In genomic region chr10:4523078-4523477, GRCm38 (mm10) we compare ENCODE assay signal across 32 mouse cellular contexts. TPM values are rescaled to one million over a fixed set of nuclear protein-coding genes. Genes with fewer than 3 reads are reported as not detected.
DNase-seq lines count a peak whose midpoint lies in the region; ATAC-seq and TF ChIP-seq lines count a peak whose summit lies in the region.
"Had no signal": no experiment of that assay in that cellular context is flagged by ENCODE, and none has a peak within 500 bp of the region (broad histone marks: within the 10 kb centered on the region; RNA-seq: fewer than 3 reads in every experiment).

No protein-coding gene starts in this region.

- peak; percentile 36; the same call in 1 of the 2 replicates for ATAC-seq in hindbrain, embryonic 11.5 days (ENCODE audit: low FRiP score)
- ATAC-seq in hindbrain, embryonic 14.5 days (ENCODE audit: low FRiP score), result no peak
- peak; percentile 58; the same call in 1 of the 2 replicates for ATAC-seq in kidney, embryonic 15.5 days (replicated peaks; ENCODE audit: low FRiP score)
- ATAC-seq in granulocyte monocyte progenitor cell, adult 5-6 weeks (replicated peaks; ENCODE audit: poor library complexity, severe bottlenecking), result peak; percentile 6; the same call in 1 of the 2 replicates
- ATAC-seq: forebrain, embryonic 14.5 days; forebrain, postnatal 0 days; hindbrain, postnatal 0 days; inflammation-experienced regulatory T-cells, adult 6 months; intestine, embryonic 16.5 days had no signal

- 45% methylated on average over 4 of the region's 4 CpGs for WGBS in hindbrain, embryonic 11.5 days
- WGBS in hindbrain, embryonic 14.5 days, result 30% methylated on average over 4 of the region's 4 CpGs
- 62% methylated on average over 4 of the region's 4 CpGs for WGBS in kidney, embryonic 15.5 days

- TF ChIP-seq EP300 in MEL (IDR thresholded peaks at IDR 0.05; ENCODE audit: low read depth in 1 of 2, low read length in 2 of 2), result no peak

- H3K4me2 ChIP-seq in hindbrain, embryonic 11.5 days (replicated peaks; ENCODE audit: low read depth, low read length), result no peak overlapping the region
- H3K4me2 ChIP-seq in hindbrain, embryonic 14.5 days (replicated peaks), result no peak overlapping the region
- no peak overlapping the region for H3K4me2 ChIP-seq in kidney, embryonic 15.5 days
- H3K4me2 ChIP-seq: embryonic facial prominence, embryonic 12.5 days; embryonic facial prominence, embryonic 15.5 days; heart, embryonic 11.5 days; hindbrain, embryonic 13.5 days had no signal

- H3K9me3 ChIP-seq in hindbrain, embryonic 11.5 days (ENCODE audit: control insufficient read depth, low read length), result no peaks in the 10 kb centered on the region
- H3K9me3 ChIP-seq in hindbrain, embryonic 14.5 days (ENCODE audit: control insufficient read depth, low read length), result no peaks in the 10 kb centered on the region
- H3K9me3 ChIP-seq in kidney, embryonic 15.5 days (replicated peaks), result peaks cover 3% of the 10 kb centered on the region
- H3K9me3 ChIP-seq in MEL (replicated peaks; ENCODE audit: insufficient read depth, low read length), result no peaks in the 10 kb centered on the region
- H3K9me3 ChIP-seq: embryonic facial prominence, embryonic 15.5 days; G1E; hindbrain, embryonic 13.5 days had no signal

- H3K36me3 ChIP-seq in hindbrain, embryonic 11.5 days (ENCODE audit: control insufficient read depth, insufficient read depth, low read length), result no peaks in the 10 kb centered on the region
- H3K36me3 ChIP-seq in hindbrain, embryonic 14.5 days (replicated peaks; ENCODE audit: control insufficient read depth, insufficient read depth), result no peaks in the 10 kb centered on the region
- no peaks in the 10 kb centered on the region for H3K36me3 ChIP-seq in kidney, embryonic 15.5 days
- no peaks in the 10 kb centered on the region; a peak in 2 of 4 replicates for H3K36me3 ChIP-seq in MEL (ENCODE audit: control insufficient read depth in 1 of 2, insufficient read depth in 2 of 2, low read length in 2 of 2)
- H3K36me3 ChIP-seq: embryonic facial prominence, embryonic 12.5 days; embryonic facial prominence, embryonic 15.5 days; G1E; hindbrain, embryonic 13.5 days had no signal

- TF ChIP-seq RAD21 in MEL (IDR thresholded peaks at IDR 0.05; ENCODE audit: low read depth, low read length), result no peak

- H3K27ac ChIP-seq in hindbrain, embryonic 11.5 days (ENCODE audit: low read depth, low read length), result no peak overlapping the region
- no peak overlapping the region for H3K27ac ChIP-seq in hindbrain, embryonic 14.5 days
- H3K27ac ChIP-seq in kidney, embryonic 15.5 days, result no peak overlapping the region
- no peak overlapping the region for H3K27ac ChIP-seq in MEL (ENCODE audit: control insufficient read depth, low read depth, low read length)
- H3K27ac ChIP-seq: embryonic facial prominence, embryonic 12.5 days; embryonic facial prominence, embryonic 15.5 days; gastrocnemius, adult 2 months; heart, adult 2 months; hindbrain, embryonic 13.5 days; hindbrain, postnatal 0 days had no signal

- no peak overlapping the region for H3K9ac ChIP-seq in hindbrain, embryonic 11.5 days (ENCODE audit: low read depth, low read length)
- H3K9ac ChIP-seq in hindbrain, embryonic 14.5 days, result no peak overlapping the region
- H3K9ac ChIP-seq in kidney, embryonic 15.5 days, result no peak overlapping the region
- no peak overlapping the region for H3K9ac ChIP-seq in MEL (ENCODE audit: control insufficient read depth, low read depth, low read length, poor library complexity, severe bottlenecking)
- H3K9ac ChIP-seq: embryonic facial prominence, embryonic 12.5 days; embryonic facial prominence, embryonic 15.5 days; forebrain, postnatal 0 days; hindbrain, embryonic 13.5 days had no signal

- no peak for TF ChIP-seq POLR2A in MEL (IDR thresholded peaks at IDR 0.05; ENCODE audit: control insufficient read depth in 1 of 2, insufficient read depth in 1 of 2, low read depth in 1 of 2, low read length in 2 of 2, poor library complexity in 1 of 2)

- no peaks in the 10 kb centered on the region for H3K4me1 ChIP-seq in hindbrain, embryonic 11.5 days (replicated peaks; ENCODE audit: control insufficient read depth, insufficient read depth, low read length)
- no peaks in the 10 kb centered on the region for H3K4me1 ChIP-seq in hindbrain, embryonic 14.5 days (replicated peaks; ENCODE audit: control insufficient read depth, insufficient read depth, low read length)
- 0 out of 2 replicates have a peak, but pooled peaks cover under 1% of the 10 kb centered on the region for H3K4me1 ChIP-seq in kidney, embryonic 15.5 days
- H3K4me1 ChIP-seq in MEL (ENCODE audit: control insufficient read depth in 1 of 2, insufficient read depth in 2 of 2, low read length in 2 of 2), result peaks cover 0 to 9% of the 10 kb centered on the region in 2 experiments; a peak in 2 of 4 replicates
- H3K4me1 ChIP-seq: embryonic facial prominence, embryonic 12.5 days; embryonic facial prominence, embryonic 15.5 days had no signal

- no peak for TF ChIP-seq CTCF in MEL (IDR thresholded peaks at IDR 0.05 in 2 of 3, conservative IDR thresholded peaks at IDR 0.05 in 1 of 3; ENCODE audit: control insufficient read depth in 1 of 3, insufficient read depth in 1 of 3, low read depth in 2 of 3, low read length in 3 of 3, poor library complexity in 1 of 3, severe bottlenecking in 1 of 3)

- DNase-seq in hindbrain, embryonic 11.5 days (ENCODE audit: low spot score), result no peak
- no peak for DNase-seq in hindbrain, embryonic 14.5 days (ENCODE audit: low spot score)
- DNase-seq in kidney, postnatal 25 days, result no peak
- DNase-seq in MEL (ENCODE audit: low read depth, low spot score), result peak; percentile 53
- DNase-seq in spleen, postnatal 36 days (ENCODE audit: low spot score in 2 of 2), result no peak
- no peak for DNase-seq in lung, postnatal 36 days
- DNase-seq: adrenal gland, adult 2 months; adrenal gland, postnatal 14 days; B cell, adult 2 months; cerebellum, adult 11 months; cerebellum, adult 2 months; cerebellum, postnatal 10 days; cerebellum, postnatal 36 days; forebrain, postnatal 0 days; gastrocnemius, adult 2 months; gastrocnemius, postnatal 14 days; heart, adult 2 months had no signal

- H3K4me3 ChIP-seq in hindbrain, embryonic 11.5 days (ENCODE audit: low read depth, low read length), result no peak overlapping the region
- H3K4me3 ChIP-seq in hindbrain, embryonic 14.5 days (replicated peaks; ENCODE audit: low read length), result no peak overlapping the region
- H3K4me3 ChIP-seq in kidney, embryonic 15.5 days (replicated peaks), result no peak overlapping the region
- H3K4me3 ChIP-seq in MEL (ENCODE audit: control insufficient read depth in 1 of 2, insufficient read depth in 1 of 2, low read depth in 2 of 2, low read length in 2 of 2), result no peak overlapping the region
- H3K4me3 ChIP-seq: embryonic facial prominence, embryonic 12.5 days; embryonic facial prominence, embryonic 15.5 days; gastrocnemius, adult 2 months; heart, adult 2 months; hindbrain, embryonic 13.5 days had no signal

- no peaks in the 10 kb centered on the region for H3K79me2 ChIP-seq in MEL (ENCODE audit: control insufficient read depth, insufficient read depth, low read length, poor library complexity)

- no peaks in the 10 kb centered on the region for H3K27me3 ChIP-seq in hindbrain, embryonic 11.5 days (ENCODE audit: control insufficient read depth, insufficient read depth, low read length)
- no peaks in the 10 kb centered on the region for H3K27me3 ChIP-seq in hindbrain, embryonic 14.5 days (ENCODE audit: control insufficient read depth, insufficient read depth, low read length)
- H3K27me3 ChIP-seq in kidney, embryonic 15.5 days, result no peaks in the 10 kb centered on the region
- H3K27me3 ChIP-seq in MEL (ENCODE audit: control insufficient read depth in 1 of 2, insufficient read depth in 2 of 2, low read length in 2 of 2), result no peaks in the 10 kb centered on the region
- H3K27me3 ChIP-seq: CH12.LX; embryonic facial prominence, embryonic 12.5 days; embryonic facial prominence, embryonic 15.5 days; hindbrain, embryonic 13.5 days had no signal

TF ChIP-seq in MEL, 35 proteins besides CTCF, POLR2A, EP300 and RAD21:
- peak; percentile 37; the same call in 1 of the 2 replicates for TF ChIP-seq BHLHE40 (IDR thresholded peaks at IDR 0.05; ENCODE audit: borderline replicate concordance, low read depth, low read length)
- no peak for TF ChIP-seq MXI1 (IDR thresholded peaks at IDR 0.05; ENCODE audit: low read depth, low read length)
- no peak for TF ChIP-seq ELF1 (IDR thresholded peaks at IDR 0.05; ENCODE audit: low read depth, low read length)
- TF ChIP-seq UBTF (IDR thresholded peaks at IDR 0.05; ENCODE audit: borderline replicate concordance, insufficient read depth, low read depth, low read length), result no peak
- TF ChIP-seq MYC (IDR thresholded peaks at IDR 0.05; ENCODE audit: low read depth, low read length), result no peak
- TF ChIP-seq ZKSCAN1 (IDR thresholded peaks at IDR 0.05; ENCODE audit: low read depth, low read length), result no peak

RNA-seq across cellular contexts. Expression of gene Ccdc170, which starts 40.8 kb away (rescaled TPM):
- polyA plus RNA-seq in hindbrain, embryonic 11.5 days (2014; fragmentation: Nextera tagmentation; extraction: Ambion mirVana), result 0.40 and 0.50 TPM in 2 replicates
- polyA plus RNA-seq in hindbrain, embryonic 14.5 days (2014; fragmentation: Nextera tagmentation; extraction: Ambion mirVana), result 0.35 and 0.70 TPM in 2 replicates
- 1.5 and 1.8 TPM in 2 replicates for polyA plus RNA-seq in kidney, embryonic 15.5 days (2015; fragmentation: Nextera tagmentation; extraction: Ambion mirVana)
- total RNA-seq in MEL (2012; rRNA removed), result not detected in 2 replicates
- not detected for polyA plus RNA-seq in MEL (2012; ENCODE audit: insufficient read depth in 1 of 2, insufficient read length in 2 of 2, low read depth in 1 of 2, low replicate concordance in 2 of 2, missing spikeins in 1 of 2)
- not detected in 2 replicates for total RNA-seq in granulocyte monocyte progenitor cell, adult 5-6 weeks (2014; fragmentation: Nextera tagmentation)
- 0.43 and 0.72 TPM in 2 replicates for total RNA-seq in granulocyte monocyte progenitor cell, adult 5-6 weeks (2017)
- total RNA-seq: CH12.LX, G1E had no signal
- polyA plus RNA-seq: forebrain, embryonic 11.5 days; G1E; heart, embryonic 11.5 days; heart, embryonic 14.5 days; heart, postnatal 0 days; inflammation-experienced regulatory T-cells, adult 6 months; intestine, embryonic 16.5 days had no signal
